Mouse (Mus musculus): ENCODE results near the gene Spire2.

DNA sequence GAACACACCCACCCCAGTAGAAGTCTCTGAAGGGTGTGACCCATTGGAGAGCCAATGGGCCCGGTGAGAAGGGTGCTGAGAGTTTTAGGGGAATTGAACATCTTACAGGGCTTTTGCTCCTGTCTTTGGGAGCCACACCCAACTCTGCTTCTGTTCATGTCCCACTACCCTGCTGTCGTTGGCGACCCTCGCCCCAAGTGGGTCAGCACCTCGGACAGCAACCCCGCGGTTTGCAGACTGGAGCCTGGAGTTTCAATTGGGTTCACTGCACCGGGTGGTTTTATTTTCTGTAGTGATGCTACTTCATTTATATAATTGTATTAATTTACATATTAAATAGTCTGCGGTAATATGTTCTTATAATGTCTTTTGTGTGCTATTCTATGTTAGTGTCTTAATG is 81.7 kb downstream of the Spire2 start:
- no peak for TF ChIP-seq FLI1 (IDR thresholded peaks at IDR 0.05; ENCODE audit: low read length)
- TF ChIP-seq GATA1 (IDR thresholded peaks at IDR 0.05; ENCODE audit: borderline replicate concordance, low read length) = no peak
